Mouse (Mus musculus) MEL (cell line): ENCODE data around the gene Gad1. TPM values are rescaled to one million over a fixed set of nuclear protein-coding genes. Genes with fewer than 3 reads are reported as not detected.

ENCODE experiments used
- DNase-seq: peaks from one replicate; pipeline ENCODE4 v3.0.0; 2011; ENCODE audit warnings: low read depth, low spot score
- H3K27ac ChIP-seq: 2 replicates; pipeline ENCODE4 v1.5.1; 2012; ENCODE audit warnings: low read depth, mild to moderate bottlenecking, control low read depth, low read length, moderate library complexity; ENCODE audit not compliant: control insufficient read depth
- H3K27me3 ChIP-seq, 2 experiments: fragments of 150-350 bp in 1 of 2; sonication (generic) in 1 of 2; 2 replicates each; pipeline ENCODE4 v1.6.1; 2012; ENCODE audit warnings: low read length in 2 of 2, mild to moderate bottlenecking in 2 of 2, improper control_type of control experiment in 1 of 2, moderate library complexity in 1 of 2; ENCODE audit not compliant: insufficient read depth in 2 of 2, control insufficient read depth in 1 of 2
- H3K36me3 ChIP-seq, 2 experiments: 2 replicates each; pipeline ENCODE4 v1.6.1; 2012 to 2014; ENCODE audit warnings: low read length in 2 of 2, improper control_type of control experiment in 1 of 2, inconsistent platforms in 1 of 2, mild to moderate bottlenecking in 1 of 2; ENCODE audit not compliant: insufficient read depth in 2 of 2, control insufficient read depth in 1 of 2
- H3K4me1 ChIP-seq, 2 experiments: fragments of 150-350 bp in 1 of 2; sonication (generic) in 1 of 2; 2 replicates each; pipeline ENCODE4 v1.6.1; 2012; ENCODE audit warnings: low read length in 2 of 2, improper control_type of control experiment in 1 of 2, mild to moderate bottlenecking in 1 of 2; ENCODE audit not compliant: insufficient read depth in 2 of 2, control insufficient read depth in 1 of 2
- H3K4me3 ChIP-seq, 2 experiments: fragments of 150-350 bp in 1 of 2; sonication (generic) in 1 of 2; 2 replicates each; pipeline ENCODE4 v1.5.1; 2012; ENCODE audit warnings: low read depth in 2 of 2, low read length in 2 of 2, mild to moderate bottlenecking in 2 of 2, moderate library complexity in 2 of 2, control low read depth in 1 of 2, improper control_type of control experiment in 1 of 2; ENCODE audit not compliant: control insufficient read depth in 1 of 2, insufficient read depth in 1 of 2
- H3K79me2 ChIP-seq: 2 replicates; pipeline ENCODE4 v1.6.1; 2012; ENCODE audit warnings: mild to moderate bottlenecking, low read length, moderate library complexity; ENCODE audit not compliant: control insufficient read depth, poor library complexity, insufficient read depth
- H3K9ac ChIP-seq: 2 replicates; pipeline ENCODE4 v1.6.1; 2012; ENCODE audit warnings: low read depth, mild to moderate bottlenecking, control low read depth, low read length, moderate library complexity; ENCODE audit not compliant: control insufficient read depth, poor library complexity, severe bottlenecking
- H3K9me3 ChIP-seq: fragments of 150-350 bp; sonication (generic); replicated peaks from 2 replicates; pipeline ENCODE4 v1.6.1; 2012; ENCODE audit warnings: mild to moderate bottlenecking, low read length, improper control_type of control experiment, moderate library complexity; ENCODE audit not compliant: insufficient read depth
- BHLHE40 ChIP-seq: IDR thresholded peaks from 2 replicates; pipeline ENCODE4 v1.6.1; 2012; ENCODE audit warnings: low read depth, mild to moderate bottlenecking, inconsistent platforms, low read length, improper control_type of control experiment, borderline replicate concordance
- CHD1 ChIP-seq: IDR thresholded peaks from 2 replicates; pipeline ENCODE4 v1.6.1; 2012; ENCODE audit warnings: low read depth, mild to moderate bottlenecking, inconsistent platforms, low read length, improper control_type of control experiment
- CTCF ChIP-seq, 3 experiments: IDR thresholded peaks in 2 of 3; conservative IDR thresholded peaks in 1 of 3; 2 replicates each; pipeline ENCODE4 v1.5.1; 2011 to 2012; ENCODE audit warnings: low read length in 3 of 3, low read depth in 2 of 3, mild to moderate bottlenecking in 2 of 3, improper control_type of control experiment in 1 of 3, inconsistent platforms in 1 of 3, mixed read lengths in 1 of 3, moderate library complexity in 1 of 3; ENCODE audit not compliant: control insufficient read depth in 1 of 3, insufficient read depth in 1 of 3, poor library complexity in 1 of 3, severe bottlenecking in 1 of 3
- ELF1 ChIP-seq: IDR thresholded peaks from 2 replicates; pipeline ENCODE4 v1.6.1; 2014; ENCODE audit warnings: low read depth, mild to moderate bottlenecking, inconsistent platforms, low read length, improper control_type of control experiment, moderate library complexity
- EP300 ChIP-seq, 2 experiments: IDR thresholded peaks; 2 replicates each; pipeline ENCODE4 v1.6.1; 2011; ENCODE audit warnings: improper control_type of control experiment in 2 of 2, low read length in 2 of 2, low read depth in 1 of 2, mild to moderate bottlenecking in 1 of 2
- ETS1 ChIP-seq: IDR thresholded peaks from 2 replicates; pipeline ENCODE4 v1.6.1; 2012; ENCODE audit warnings: low read depth, mild to moderate bottlenecking, inconsistent platforms, low read length, improper control_type of control experiment, moderate library complexity
- HCFC1 ChIP-seq: IDR thresholded peaks from 2 replicates; pipeline ENCODE4 v1.6.1; 2012; ENCODE audit warnings: low read depth, mild to moderate bottlenecking, inconsistent platforms, low read length, improper control_type of control experiment, moderate library complexity
- JUND ChIP-seq: IDR thresholded peaks from 2 replicates; pipeline ENCODE4 v1.6.1; 2011; ENCODE audit warnings: low read depth, mild to moderate bottlenecking, improper control_type of control experiment, low read length
- KAT2A ChIP-seq: conservative IDR thresholded peaks from 2 replicates; pipeline ENCODE4 v1.6.1; 2012; ENCODE audit warnings: low read depth, low read length, improper control_type of control experiment, inconsistent platforms
- MAFK ChIP-seq: IDR thresholded peaks from 2 replicates; pipeline ENCODE4 v1.6.1; 2011; ENCODE audit warnings: low read depth, mild to moderate bottlenecking, low read length, improper control_type of control experiment, borderline replicate concordance
- MAX ChIP-seq: IDR thresholded peaks from 2 replicates; pipeline ENCODE4 v1.6.1; 2011; ENCODE audit warnings: low read length, improper control_type of control experiment
- MXI1 ChIP-seq: IDR thresholded peaks from 2 replicates; pipeline ENCODE4 v1.6.1; 2011; ENCODE audit warnings: mild to moderate bottlenecking, low read depth, low read length, improper control_type of control experiment
- MYB ChIP-seq: IDR thresholded peaks from 2 replicates; pipeline ENCODE4 v1.6.1; 2011; ENCODE audit warnings: mild to moderate bottlenecking, low read depth, low read length, improper control_type of control experiment
- NELFE ChIP-seq: IDR thresholded peaks from 2 replicates; pipeline ENCODE4 v1.6.1; 2011; ENCODE audit warnings: low read depth, low read length, improper control_type of control experiment
- POLR2A ChIP-seq, 2 experiments: IDR thresholded peaks; 2 replicates each; pipeline ENCODE4 v1.6.1; 2011 to 2012; ENCODE audit warnings: low read length in 2 of 2, mild to moderate bottlenecking in 2 of 2, control low read depth in 1 of 2, improper control_type of control experiment in 1 of 2, low read depth in 1 of 2, moderate library complexity in 1 of 2; ENCODE audit not compliant: control insufficient read depth in 1 of 2, insufficient read depth in 1 of 2, poor library complexity in 1 of 2
- POLR2AphosphoS5 ChIP-seq: IDR thresholded peaks from 2 replicates; pipeline ENCODE4 v1.6.1; 2012; ENCODE audit warnings: low read depth, borderline replicate concordance, mild to moderate bottlenecking, inconsistent platforms, low read length, moderate library complexity, mixed read lengths
- RAD21 ChIP-seq: IDR thresholded peaks from 2 replicates; pipeline ENCODE4 v1.6.1; 2011; ENCODE audit warnings: mild to moderate bottlenecking, low read depth, low read length, improper control_type of control experiment
- SIN3A ChIP-seq: IDR thresholded peaks from 2 replicates; pipeline ENCODE4 v1.6.1; 2012; ENCODE audit warnings: low read length, improper control_type of control experiment, inconsistent platforms
- SMC3 ChIP-seq: IDR thresholded peaks from 2 replicates; pipeline ENCODE4 v1.6.1; 2011; ENCODE audit warnings: low read depth, low read length, improper control_type of control experiment
- TCF12 ChIP-seq: IDR thresholded peaks from 2 replicates; pipeline ENCODE4 v1.6.1; 2014; ENCODE audit warnings: low read depth, mild to moderate bottlenecking, inconsistent platforms, low read length, improper control_type of control experiment, moderate library complexity
- ZC3H11A ChIP-seq: IDR thresholded peaks from 2 replicates; pipeline ENCODE4 v1.6.1; 2012; ENCODE audit warnings: low read depth, mild to moderate bottlenecking, inconsistent platforms, low read length, improper control_type of control experiment
- polyA plus RNA-seq, 2 experiments: library from polyadenylated mRNA; stranded (reverse) in 1 of 2; unstranded in 1 of 2; fragments of >175 nt in 1 of 2; fragments of >200 nt in 1 of 2; gene quantifications; 2 replicates each; pipeline versions ENCODE4 v1.2.1 to v1.2.4; 2012; ENCODE audit warnings: low replicate concordance in 2 of 2, low read depth in 1 of 2; ENCODE audit not compliant: insufficient read length in 2 of 2, insufficient read depth in 1 of 2, missing spikeins in 1 of 2
- total RNA-seq: library from RNA; depleted of rRNA; stranded (reverse); fragments of 300-350 nt; gene quantifications from 2 replicates; pipeline ENCODE4 v1.2.3, GENCODE M21; 2012

Gad1 gene
- total and polyA plus RNA-seq, 3 experiments: not detected

DNA sequence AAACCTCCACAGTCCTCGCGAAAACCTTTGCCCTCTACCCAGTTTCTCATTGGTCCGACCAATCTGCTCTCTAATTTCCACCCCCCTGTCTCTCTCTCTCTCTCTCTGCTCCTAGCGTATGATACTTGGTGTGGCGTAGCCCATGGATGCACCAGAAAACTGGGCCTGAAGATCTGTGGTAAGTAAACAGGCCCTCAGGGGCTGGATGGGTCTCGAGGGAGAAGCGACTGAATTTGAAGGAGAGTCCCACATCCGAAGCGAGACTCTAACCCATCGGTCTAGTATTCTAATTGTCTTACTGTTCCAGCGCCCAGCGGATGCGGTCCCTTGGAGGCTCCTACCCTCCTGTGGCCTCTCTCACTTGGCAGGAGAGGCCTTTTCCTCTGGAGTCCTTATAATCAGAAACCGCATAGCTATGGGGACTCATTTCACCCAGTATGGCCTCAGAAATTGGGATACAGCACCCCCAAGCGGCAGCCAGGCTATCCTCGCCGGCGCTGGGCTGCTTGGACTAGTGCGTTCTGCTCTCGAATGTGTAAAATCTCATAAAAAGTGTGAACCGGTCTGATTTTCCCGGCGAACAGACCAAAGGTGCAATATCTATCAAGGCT, 14.3 kb downstream of the Gad1 start:
- Histone ChIP-seq H3K9me3 (no peaks in the 10 kb centered on the region), H3K4me1 (no peaks in the 10 kb centered on the region), H3K4me3 (no peak overlapping the region), H3K9ac (no peak overlapping the region), H3K27ac (no peak overlapping the region), H3K27me3 (no peaks in the 10 kb centered on the region), H3K79me2 (no peaks in the 10 kb centered on the region), H3K36me3 (no peaks in the 10 kb centered on the region)
- TF ChIP-seq BHLHE40: no peak
- no peak for TF ChIP-seq MAX
- DNase-seq: no peak

- no peak for TF ChIP-seq MYB
- no peak for TF ChIP-seq SIN3A
- TF ChIP-seq MAX: no peak
- no peak for TF ChIP-seq POLR2A (IDR thresholded peaks at IDR 0.05; ENCODE audit: control insufficient read depth in 1 of 2, insufficient read depth in 1 of 2, low read depth in 1 of 2, low read length in 2 of 2, poor library complexity in 1 of 2)
- TF ChIP-seq MAFK: no peak
- TF ChIP-seq HCFC1: no peak
- TF ChIP-seq TCF12: no peak
- no peak for TF ChIP-seq CHD1
- no peak for TF ChIP-seq CTCF (IDR thresholded peaks at IDR 0.05 in 2 of 3, conservative IDR thresholded peaks at IDR 0.05 in 1 of 3; ENCODE audit: control insufficient read depth in 1 of 3, insufficient read depth in 1 of 3, low read depth in 2 of 3, low read length in 3 of 3, poor library complexity in 1 of 3, severe bottlenecking in 1 of 3)
- no peak for TF ChIP-seq NELFE
- TF ChIP-seq EP300 (IDR thresholded peaks at IDR 0.05; ENCODE audit: low read depth in 1 of 2, low read length in 2 of 2): no peak
- TF ChIP-seq, all 39 proteins: peak for 0
- H3K9me3 ChIP-seq: no peaks in the 10 kb centered on the region
- DNase-seq: no peak
Observed at GRCm38 (mm10) chr2:70567682-70568077, 14.8 kb downstream of the Gad1 start.

GRCm38 (mm10) chr2:70568198-70568941, 15.5 kb downstream of the Gad1 start:
- no peaks in the 10 kb centered on the region for H3K27me3 ChIP-seq
- no peaks in the 10 kb centered on the region for H3K9me3 ChIP-seq
- H3K9ac ChIP-seq: no peak overlapping the region
- H3K36me3 ChIP-seq: no peaks in the 10 kb centered on the region
- DNase-seq: no peak
- H3K4me3 ChIP-seq: no peak overlapping the region
- H3K4me1 ChIP-seq: no peaks in the 10 kb centered on the region
- H3K27ac ChIP-seq: no peak overlapping the region
- H3K79me2 ChIP-seq: no peaks in the 10 kb centered on the region
- TF ChIP-seq SMC3 (no peak), ELF1 (no peak), KAT2A (no peak), JUND (no peak), POLR2AphosphoS5 (no peak), MAX (no peak), ETS1 (no peak), RAD21 (no peak), ZC3H11A (no peak), MXI1 (no peak)

More at GRCm38 (mm10) chr2:70567682-70568077, 14.8 kb downstream of the Gad1 start:
- no peak overlapping the region for H3K4me3 ChIP-seq
- no peaks in the 10 kb centered on the region for H3K36me3 ChIP-seq
- no peaks in the 10 kb centered on the region for H3K79me2 ChIP-seq
- H3K9ac ChIP-seq: no peak overlapping the region
- H3K27ac ChIP-seq: no peak overlapping the region
- H3K4me1 ChIP-seq: no peaks in the 10 kb centered on the region
- no peaks in the 10 kb centered on the region for H3K27me3 ChIP-seq
